Mouse (Mus musculus) liver, embryonic 18 days (tissue): Measurements from ENCODE around the gene Kremen1. TPM values are rescaled to one million over a fixed set of nuclear protein-coding genes. Genes with fewer than 3 reads are reported as not detected.

Experiments
- polyA plus RNA-seq: library from polyadenylated mRNA; depleted of rRNA; stranded (reverse); fragments of >200 nt; gene quantifications from 2 replicates; pipeline ENCODE4 v1.2.3, GENCODE M21; 2012; rRNA removed

Kremen1 gene
- 1.9 and 2.3 TPM in 2 replicates for polyA plus RNA-seq

GRCm38 (mm10) chr11:5261508-5262392 lies at the start of gene Kremen1:
TSS of gene Kremen1 (minus strand) at chr11:5261558.

GRCm38 (mm10) chr11:5151680-5152337 lies 109.5 kb downstream of the Kremen1 start, which contains the start of gene Emid1:
TSS of gene Emid1 (minus strand) at chr11:5152257.

Other genes with a start within 250 kb of the Kremen1 start
- 0.36 and 0.44 TPM in 2 replicates for gene Rasl10a, start 203.4 kb downstream of the Kremen1 start, polyA plus RNA-seq
- gene Gas2l1, start 196.2 kb downstream of the Kremen1 start, polyA plus RNA-seq, result 10.7 and 12.1 TPM in 2 replicates
- gene Rhbdd3, start 162.6 kb downstream of the Kremen1 start, polyA plus RNA-seq, result 10.1 and 11.4 TPM in 2 replicates
- 162 and 183 TPM in 2 replicates for gene Ewsr1, start 162.3 kb downstream of the Kremen1 start, polyA plus RNA-seq
- gene Emid1, start 109.3 kb downstream of the Kremen1 start, polyA plus RNA-seq, result 1.9 and 2.2 TPM in 2 replicates
- gene Znrf3, start 183.3 kb upstream of the Kremen1 start, polyA plus RNA-seq, result 1.4 and 1.9 TPM in 2 replicates